Mouse (Mus musculus): ENCODE data around the gene Clca2.

DNA sequence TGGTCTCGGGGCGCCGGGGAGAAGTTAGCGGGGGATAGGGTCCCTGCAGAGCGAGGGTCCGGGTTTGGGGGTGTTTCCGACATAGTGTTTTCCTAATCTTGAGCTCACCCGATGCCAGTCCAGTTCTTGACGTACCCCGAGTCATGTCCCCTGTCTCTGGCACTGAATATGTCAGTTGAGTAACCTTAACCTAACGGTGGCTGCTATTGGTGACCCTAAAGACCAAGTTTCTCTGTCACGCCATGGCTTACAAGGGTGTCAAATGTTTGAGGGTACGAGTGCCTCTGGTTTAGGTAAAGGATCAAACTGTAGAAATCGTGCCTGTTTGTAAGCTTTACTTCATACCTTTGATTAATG, 19.7 kb upstream of the Clca2 start:
- TF ChIP-seq TAL1 (IDR thresholded peaks at IDR 0.05; ENCODE audit: low read length) (no peak), GATA1 (IDR thresholded peaks at IDR 0.05; ENCODE audit: low read length) (no peak)
